Mouse (Mus musculus) retina, adult 2 months (tissue): ENCODE measurements at regions not wholly inside any gene's neighbourhood (a gene's known extent, or its start where the extent isn't known, plus 50 kb on each side); places are given as distances from the start of the nearest gene placed in this dataset.
A peak's percentile ranks its signal among the peaks of the same experiment; 100 is the strongest.

Source experiments
- DNase-seq: peaks from one replicate; pipeline ENCODE4 v3.0.0-alpha.2; 2012; ENCODE audit warnings: low read depth, low spot score

- no peak for DNase-seq
Measured at GRCm38 (mm10) chr4:9132982-9133625, 894.3 kb upstream of the Car8 start.

GRCm38 (mm10) chr4:9132356-9132755 is 893.5 kb upstream of the Car8 start:
- DNase-seq: no peak

GRCm38 (mm10) chr4:9131610-9132009 is 892.8 kb upstream of the Car8 start:
- DNase-seq: no peak

GRCm38 (mm10) chr4:9125236-9125963 is 886.6 kb upstream of the Car8 start:
- DNase-seq: no peak

- DNase-seq: peak; percentile 53
Measured at GRCm38 (mm10) chr4:9124586-9125232, 885.9 kb upstream of the Car8 start.

- DNase-seq: no peak
Measured at GRCm38 (mm10) chr4:9124109-9124508, 885.3 kb upstream of the Car8 start.

- no peak for DNase-seq
Measured at GRCm38 (mm10) chr4:9123396-9124031, 884.7 kb upstream of the Car8 start.

GRCm38 (mm10) chr4:9122639-9123286 is 883.9 kb upstream of the Car8 start:
- no peak for DNase-seq

- DNase-seq: no peak
Measured at GRCm38 (mm10) chr4:9116955-9117647, 878.3 kb upstream of the Car8 start.

GRCm38 (mm10) chr4:9115874-9116273 is 877.0 kb upstream of the Car8 start:
- no peak for DNase-seq

- DNase-seq: no peak
Measured at GRCm38 (mm10) chr4:9113982-9114381, 875.1 kb upstream of the Car8 start.

GRCm38 (mm10) chr4:9110355-9110754 is 871.5 kb upstream of the Car8 start:
- no peak for DNase-seq

- no peak for DNase-seq
Measured at GRCm38 (mm10) chr4:9107295-9107694, 868.5 kb upstream of the Car8 start.

- no peak for DNase-seq
Measured at GRCm38 (mm10) chr4:9106778-9107177, 867.9 kb upstream of the Car8 start.

- no peak for DNase-seq
Measured at GRCm38 (mm10) chr4:9104657-9105056, 865.8 kb upstream of the Car8 start.

GRCm38 (mm10) chr4:9103958-9104357 is 865.1 kb upstream of the Car8 start:
- no peak for DNase-seq

- DNase-seq: peak; percentile 67
Measured at GRCm38 (mm10) chr4:9096809-9097700, 858.2 kb upstream of the Car8 start.

- no peak for DNase-seq
Measured at GRCm38 (mm10) chr4:9096274-9096673, 857.4 kb upstream of the Car8 start.

GRCm38 (mm10) chr4:9095646-9096045 is 856.8 kb upstream of the Car8 start:
- no peak for DNase-seq

- no peak for DNase-seq
Measured at GRCm38 (mm10) chr4:9094522-9094921, 855.7 kb upstream of the Car8 start.
